Mouse (Mus musculus): ENCODE measurements around the gene Phf20. TPM values are rescaled to one million over a fixed set of nuclear protein-coding genes. Genes with fewer than 3 reads are reported as not detected.
A peak's percentile ranks its signal among the peaks of the same experiment; 100 is the strongest.

Phf20 gene
- polyA plus RNA-seq, 1 experiment from 2014 or later, result 63.8 TPM

GRCm38 (mm10) chr2:156352413-156353165 lies 156.3 kb downstream of the Phf20 start:
- ATAC-seq (replicated peaks; ENCODE audit: low FRiP score, low read depth) (no peak), DNase-seq (ENCODE audit: low spot score) (no peak)
- no peak overlapping the region for H3K27ac ChIP-seq
- peak; percentile 46; the same call in 1 of the 2 replicates for TF ChIP-seq CTCF (IDR thresholded peaks at IDR 0.05; ENCODE audit: low read depth)
- WGBS, result 77% methylated on average over 8 of the region's 8 CpGs
- H3K27me3 ChIP-seq (ENCODE audit: insufficient read depth, low read length), result no peaks in the 10 kb centered on the region
- H3K36me3 ChIP-seq (ENCODE audit: insufficient read depth, low read length), result no peaks in the 10 kb centered on the region
- no peak overlapping the region for H3K4me3 ChIP-seq (replicated peaks; ENCODE audit: low read depth, low read length)
- H3K9me3 ChIP-seq (replicated peaks; ENCODE audit: low read length), result no peaks in the 10 kb centered on the region
- no peak overlapping the region for H3K9ac ChIP-seq (ENCODE audit: low read depth, low read length)
- H3K4me2 ChIP-seq (ENCODE audit: low read length), result no peak overlapping the region
- H3K4me1 ChIP-seq (replicated peaks; ENCODE audit: insufficient read depth, low read length), result no peaks in the 10 kb centered on the region

- DNase-seq (ENCODE audit: low spot score), result peak; percentile 47
- Histone ChIP-seq H3K9me3 (replicated peaks; ENCODE audit: low read length) (no peaks in the 10 kb centered on the region), H3K27me3 (ENCODE audit: insufficient read depth, low read length) (no peaks in the 10 kb centered on the region), H3K4me3 (replicated peaks; ENCODE audit: low read depth, low read length) (no peak overlapping the region), H3K9ac (ENCODE audit: low read depth, low read length) (no peak overlapping the region), H3K36me3 (ENCODE audit: insufficient read depth, low read length) (no peaks in the 10 kb centered on the region), H3K4me2 (ENCODE audit: low read length) (no peak overlapping the region), H3K27ac (no peak overlapping the region), H3K4me1 (replicated peaks; ENCODE audit: insufficient read depth, low read length) (no peaks in the 10 kb centered on the region)
- WGBS, result 23% methylated on average over 7 of the region's 7 CpGs
- no peak for TF ChIP-seq CTCF (IDR thresholded peaks at IDR 0.05; ENCODE audit: low read depth)
- ATAC-seq (replicated peaks; ENCODE audit: low FRiP score, low read depth), result no peak
Measured at GRCm38 (mm10) chr2:156353265-156353692, 157.0 kb downstream of the Phf20 start.

GRCm38 (mm10) chr2:156356031-156356430 lies 159.8 kb downstream of the Phf20 start:
- WGBS, result 43% methylated on average over 7 of the region's 7 CpGs
- Histone ChIP-seq H3K9ac (ENCODE audit: low read depth, low read length) (no peak overlapping the region), H3K4me3 (replicated peaks; ENCODE audit: low read depth, low read length) (no peak overlapping the region), H3K27ac (no peak overlapping the region), H3K4me1 (replicated peaks; ENCODE audit: insufficient read depth, low read length) (no peaks in the 10 kb centered on the region), H3K4me2 (ENCODE audit: low read length) (no peak overlapping the region), H3K27me3 (ENCODE audit: insufficient read depth, low read length) (no peaks in the 10 kb centered on the region), H3K9me3 (replicated peaks; ENCODE audit: low read length) (no peaks in the 10 kb centered on the region), H3K36me3 (ENCODE audit: insufficient read depth, low read length) (no peaks in the 10 kb centered on the region)
- ATAC-seq (replicated peaks; ENCODE audit: low FRiP score, low read depth), result peak; percentile 69; the same call in 1 of the 2 replicates
- DNase-seq (ENCODE audit: low spot score), result peak; percentile 35
- TF ChIP-seq CTCF (IDR thresholded peaks at IDR 0.05; ENCODE audit: low read depth), result no peak

Small RNA genes lying within 50 kb of the gene (microRNA-seq; reads per million reads assigned to microRNA genes)
- not detected for gene Gm22759

Other genes starting within 250 kb of the Phf20 start
- 10.1 and 11.0 TPM in 2 replicates for gene Cep250, start 240.0 kb upstream of the Phf20 start, polyA plus RNA-seq (2015; fragmentation: Nextera tagmentation; extraction: Ambion mirVana)
- gene 6430550D23Rik, start 188.5 kb upstream of the Phf20 start, polyA plus RNA-seq (2015; fragmentation: Nextera tagmentation; extraction: Ambion mirVana), result 0.68 and 2.5 TPM in 2 replicates
- gene Ergic3, start 188.4 kb upstream of the Phf20 start, polyA plus RNA-seq (2015; fragmentation: Nextera tagmentation; extraction: Ambion mirVana), result 219 and 231 TPM in 2 replicates
- 0.38 and 0.51 TPM in 2 replicates for gene Fer1l4, start 143.5 kb upstream of the Phf20 start, polyA plus RNA-seq (2015; fragmentation: Nextera tagmentation; extraction: Ambion mirVana)
- gene Spag4, start 131.3 kb upstream of the Phf20 start, polyA plus RNA-seq (2015; fragmentation: Nextera tagmentation; extraction: Ambion mirVana), result 1.9 and 2.0 TPM in 2 replicates
- gene Cpne1, start 84.5 kb upstream of the Phf20 start, polyA plus RNA-seq (2015; fragmentation: Nextera tagmentation; extraction: Ambion mirVana), result 43.1 and 44.9 TPM in 2 replicates
- 17.6 and 18.9 TPM in 2 replicates for gene Rbm12, start 84.5 kb upstream of the Phf20 start, polyA plus RNA-seq (2015; fragmentation: Nextera tagmentation; extraction: Ambion mirVana)
- 8.0 and 11.9 TPM in 2 replicates for gene Gm28036, start 69.4 kb upstream of the Phf20 start, polyA plus RNA-seq (2015; fragmentation: Nextera tagmentation; extraction: Ambion mirVana)
- 524 and 529 TPM in 2 replicates for gene Romo1, start 52.4 kb upstream of the Phf20 start, polyA plus RNA-seq (2015; fragmentation: Nextera tagmentation; extraction: Ambion mirVana)
- 60.5 and 64.0 TPM in 2 replicates for gene Nfs1, start 52.3 kb upstream of the Phf20 start, polyA plus RNA-seq (2015; fragmentation: Nextera tagmentation; extraction: Ambion mirVana)
- gene Rbm39, start 16.2 kb upstream of the Phf20 start, polyA plus RNA-seq (2015; fragmentation: Nextera tagmentation; extraction: Ambion mirVana), result 636 and 701 TPM in 2 replicates
- gene Cnbd2, start 115.8 kb downstream of the Phf20 start, polyA plus RNA-seq (2015; fragmentation: Nextera tagmentation; extraction: Ambion mirVana), result 14.7 and 16.2 TPM in 2 replicates
- gene Scand1, start 116.2 kb downstream of the Phf20 start, polyA plus RNA-seq (2015; fragmentation: Nextera tagmentation; extraction: Ambion mirVana), result 140 and 181 TPM in 2 replicates
- 1.6 and 2.0 TPM in 2 replicates for gene Epb41l1, start 224.4 kb downstream of the Phf20 start, polyA plus RNA-seq (2015; fragmentation: Nextera tagmentation; extraction: Ambion mirVana)

Data from kidney, postnatal 0 days (tissue).